Mouse (Mus musculus) heart, embryonic 10.5 days (tissue): Measurements from ENCODE around the gene Fancg. TPM values are rescaled to one million over a fixed set of nuclear protein-coding genes. Genes with fewer than 3 reads are reported as not detected.

ENCODE experiments used
- DNase-seq: peaks from one replicate; pipeline ENCODE4 v3.0.0-alpha.2; 2017; ENCODE audit warnings: low spot score
- H3K27ac ChIP-seq: fragments of 300-500 bp; sonication (generic); 2 replicates; pipeline ENCODE4 v1.5.1; 2016; ENCODE audit warnings: mild to moderate bottlenecking
- H3K27me3 ChIP-seq: fragments of 300-500 bp; sonication (generic); 2 replicates; pipeline ENCODE4 v1.6.1; 2016; ENCODE audit warnings: mild to moderate bottlenecking; ENCODE audit not compliant: poor library complexity, insufficient read depth, severe bottlenecking
- H3K36me3 ChIP-seq: fragments of 300-500 bp; sonication (generic); 2 replicates; pipeline ENCODE4 v1.6.1; 2016; ENCODE audit warnings: mild to moderate bottlenecking, moderate library complexity
- H3K4me1 ChIP-seq: fragments of 300-500 bp; sonication (generic); 2 replicates; pipeline ENCODE4 v1.6.1; 2016; ENCODE audit warnings: mild to moderate bottlenecking
- H3K4me3 ChIP-seq: fragments of 300-500 bp; sonication (generic); 2 replicates; pipeline ENCODE4 v1.5.1; 2016; ENCODE audit warnings: mild to moderate bottlenecking, moderate library complexity
- H3K9me3 ChIP-seq: fragments of 300-500 bp; sonication (generic); 2 replicates; pipeline ENCODE4 v1.6.1; 2016; ENCODE audit warnings: mild to moderate bottlenecking, moderate library complexity
- WGBS: fragments of 180-500 bp; shearing (Covaris S2); methylation state at CpG from one replicate; pipeline ENCODE4 v1.1.7; 2016; 5-methylcytosine and 5-hydroxymethylcytosine counted together
- polyA plus RNA-seq: library from polyadenylated mRNA; unstranded; fragments of >200 nt; fragmentation: Nextera tagmentation; extraction: Ambion mirVana; gene quantifications from 2 replicates; pipeline ENCODE4 v1.2.1, GENCODE M21; 2016

The Fancg gene
- polyA plus RNA-seq, 1 experiment from 2014 or later: 18.0 TPM

GRCm38 (mm10) chr4:43043644-43044357 is 33.5 kb upstream of the Fancg start:
- WGBS: 19% methylated on average over 7 of the region's 7 CpGs
- Histone ChIP-seq H3K36me3 (no peaks in the 10 kb centered on the region), H3K27ac (peak overlapping the region; percentile 68), H3K27me3 (no peaks in the 10 kb centered on the region), H3K4me3 (peak overlapping the region; percentile 72), H3K9me3 (no peaks in the 10 kb centered on the region), H3K4me1 (peaks cover 54% of the 10 kb centered on the region)
- peak; percentile 91 for DNase-seq

DNA sequence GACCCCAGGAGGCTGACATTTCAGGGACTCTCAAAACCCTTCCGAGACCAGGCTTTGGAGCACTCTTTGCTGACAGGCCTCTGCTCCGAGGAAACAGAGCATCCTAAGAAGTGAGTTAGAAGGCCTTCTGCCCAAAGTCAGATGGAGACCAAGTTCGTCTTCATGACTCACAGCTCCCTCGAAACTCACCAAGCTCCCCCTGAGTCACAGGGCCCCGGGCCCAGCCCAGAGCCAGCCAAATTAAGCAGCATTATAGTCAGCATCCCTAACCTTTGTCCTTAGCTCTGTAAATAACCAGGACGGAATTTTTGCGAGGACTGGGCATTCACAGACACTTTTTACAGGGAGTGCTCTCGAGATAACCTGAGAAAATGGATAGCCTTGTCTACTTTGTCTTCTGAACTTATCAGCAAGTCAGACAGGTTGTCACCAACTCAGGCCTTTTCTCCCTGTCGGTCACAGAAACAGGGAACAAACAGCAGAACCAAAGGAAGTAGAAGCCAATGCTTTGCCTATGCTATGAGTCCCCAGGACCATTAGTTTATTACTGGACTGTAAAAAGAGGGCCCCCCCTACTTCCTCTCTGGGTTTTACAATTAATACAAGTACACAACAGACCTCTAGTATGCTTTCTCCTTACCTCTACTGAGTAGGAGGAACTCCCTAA is 30.7 kb upstream of the Fancg start:
- Histone ChIP-seq H3K4me3 (no peak overlapping the region), H3K4me1 (peaks cover 70% of the 10 kb centered on the region), H3K9me3 (no peaks in the 10 kb centered on the region), H3K27me3 (no peaks in the 10 kb centered on the region), H3K36me3 (peaks cover 8% of the 10 kb centered on the region), H3K27ac (peak overlapping the region; percentile 90)
- WGBS: 47% methylated on average over 9 of the region's 9 CpGs
- DNase-seq: no peak

GRCm38 (mm10) chr4:43040114-43040572 is 29.8 kb upstream of the Fancg start:
- Histone ChIP-seq H3K4me3 (peak overlapping the region; percentile 85), H3K27me3 (no peaks in the 10 kb centered on the region), H3K27ac (peak overlapping the region; percentile 90), H3K9me3 (no peaks in the 10 kb centered on the region), H3K4me1 (peaks cover 62% of the 10 kb centered on the region), H3K36me3 (peaks cover 15% of the 10 kb centered on the region)
- peak; percentile 99 for DNase-seq
- WGBS: 0% methylated on average over 25 of the region's 25 CpGs

GRCm38 (mm10) chr4:43039609-43040008 is 29.3 kb upstream of the Fancg start:
- no peaks in the 10 kb centered on the region for H3K9me3 ChIP-seq
- WGBS: under 1% methylated on average over 11 of the region's 11 CpGs
- peaks cover 57% of the 10 kb centered on the region for H3K4me1 ChIP-seq
- peak overlapping the region; percentile 85 for H3K4me3 ChIP-seq
- peak overlapping the region; percentile 90 for H3K27ac ChIP-seq
- peaks cover 17% of the 10 kb centered on the region for H3K36me3 ChIP-seq
- H3K27me3 ChIP-seq: no peaks in the 10 kb centered on the region
- DNase-seq: no peak

DNA sequence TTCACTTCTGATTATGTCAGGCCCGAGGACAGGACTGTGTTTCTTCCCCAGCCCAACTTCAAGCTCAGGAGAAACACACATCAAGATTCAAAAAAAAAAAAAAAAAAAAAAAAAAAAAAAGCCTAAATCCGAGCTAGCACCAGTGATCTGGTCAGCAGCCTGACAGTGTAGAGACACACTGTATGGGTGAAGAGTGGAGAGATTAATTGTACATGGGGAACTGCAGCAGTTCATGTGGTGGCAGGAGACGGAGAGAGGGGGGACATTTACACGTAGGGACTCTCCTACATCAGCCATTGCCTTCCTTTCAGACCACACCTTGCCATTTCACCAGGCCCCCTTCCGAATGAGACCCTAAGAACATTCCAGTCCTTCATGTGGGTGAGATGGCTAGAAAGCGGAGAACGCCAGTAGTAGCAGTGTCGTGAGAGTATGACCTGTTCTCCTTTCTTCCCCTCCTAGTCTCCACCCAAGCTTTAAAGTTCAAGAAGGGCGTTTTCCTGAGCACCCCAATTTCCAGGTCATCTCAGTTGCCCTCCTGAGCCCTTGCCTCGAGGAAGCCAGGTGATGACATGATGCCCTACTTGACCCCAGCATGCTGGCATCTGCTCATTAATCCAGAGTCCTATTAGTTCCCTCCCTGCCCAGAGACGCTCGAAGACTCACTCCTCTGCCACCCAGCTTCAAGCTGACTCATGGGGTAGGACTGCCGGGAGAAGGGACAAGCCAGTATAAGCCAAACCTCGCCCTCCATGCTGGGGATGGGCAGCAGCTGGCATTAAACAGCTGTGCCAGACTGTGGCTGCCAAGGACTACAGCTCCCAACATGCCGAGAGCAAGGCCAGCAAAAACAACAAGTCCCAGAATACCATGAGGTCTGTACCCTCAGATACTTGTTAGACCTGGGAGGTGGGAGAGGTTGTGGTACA is 28.5 kb upstream of the Fancg start:
- Histone ChIP-seq H3K9me3 (no peaks in the 10 kb centered on the region), H3K27ac (peak overlapping the region; percentile 90; the same call in 1 of the 2 replicates), H3K4me3 (peak overlapping the region; percentile 85), H3K4me1 (peaks cover 49% of the 10 kb centered on the region), H3K27me3 (no peaks in the 10 kb centered on the region), H3K36me3 (peaks cover 24% of the 10 kb centered on the region)
- 47% methylated on average over 15 of the region's 15 CpGs for WGBS
- no peak for DNase-seq

DNA sequence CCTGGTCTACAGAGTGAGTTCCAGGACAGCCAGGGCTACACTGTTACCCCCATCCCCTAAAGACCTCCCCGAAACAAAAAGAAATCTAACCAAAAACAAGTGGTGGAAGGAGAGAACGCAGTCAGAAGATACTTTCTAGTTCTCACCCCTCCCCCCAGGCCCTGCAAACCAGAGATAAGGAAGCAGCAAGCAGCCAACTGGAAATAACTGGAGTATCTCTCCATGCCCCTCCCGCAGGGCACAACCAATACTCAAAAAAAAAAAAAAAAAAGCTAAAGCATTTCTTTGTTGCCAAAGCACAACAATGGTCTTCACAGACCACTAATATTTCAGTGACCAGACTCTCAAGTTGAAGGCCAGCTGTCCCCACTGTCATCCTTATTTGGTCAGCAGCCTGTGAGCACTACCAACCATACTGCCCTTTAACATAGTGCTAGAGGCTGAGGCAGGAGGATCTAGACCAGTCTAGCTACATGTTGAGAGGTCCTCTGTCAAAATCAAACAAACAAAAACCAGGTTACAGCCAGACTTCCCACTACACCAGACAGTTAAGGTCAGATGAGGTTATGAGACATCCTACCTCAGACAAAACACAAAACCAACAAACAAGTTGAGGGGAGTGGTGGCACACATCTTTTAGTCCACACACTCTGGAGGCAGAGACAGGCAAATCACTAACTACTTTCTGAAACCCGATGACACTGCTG is 27.7 kb upstream of the Fancg start:
- peak; percentile 90 for DNase-seq
- H3K27ac ChIP-seq: peak overlapping the region; percentile 69; the same call in 1 of the 2 replicates
- 33% methylated on average over 4 of the region's 4 CpGs for WGBS
- no peaks in the 10 kb centered on the region for H3K27me3 ChIP-seq
- H3K4me1 ChIP-seq: peaks cover 48% of the 10 kb centered on the region
- no peak overlapping the region for H3K4me3 ChIP-seq
- H3K9me3 ChIP-seq: no peaks in the 10 kb centered on the region
- peaks cover 32% of the 10 kb centered on the region for H3K36me3 ChIP-seq

GRCm38 (mm10) chr4:43036356-43036755 is 26.1 kb upstream of the Fancg start:
- Histone ChIP-seq H3K27ac (peak overlapping the region; percentile 54; the same call in 1 of the 2 replicates), H3K27me3 (no peaks in the 10 kb centered on the region), H3K9me3 (no peaks in the 10 kb centered on the region), H3K4me3 (no peak overlapping the region), H3K4me1 (peaks cover 54% of the 10 kb centered on the region), H3K36me3 (peaks cover 32% of the 10 kb centered on the region)
- DNase-seq: no peak
- 92% methylated on average over 10 of the region's 10 CpGs for WGBS

DNA sequence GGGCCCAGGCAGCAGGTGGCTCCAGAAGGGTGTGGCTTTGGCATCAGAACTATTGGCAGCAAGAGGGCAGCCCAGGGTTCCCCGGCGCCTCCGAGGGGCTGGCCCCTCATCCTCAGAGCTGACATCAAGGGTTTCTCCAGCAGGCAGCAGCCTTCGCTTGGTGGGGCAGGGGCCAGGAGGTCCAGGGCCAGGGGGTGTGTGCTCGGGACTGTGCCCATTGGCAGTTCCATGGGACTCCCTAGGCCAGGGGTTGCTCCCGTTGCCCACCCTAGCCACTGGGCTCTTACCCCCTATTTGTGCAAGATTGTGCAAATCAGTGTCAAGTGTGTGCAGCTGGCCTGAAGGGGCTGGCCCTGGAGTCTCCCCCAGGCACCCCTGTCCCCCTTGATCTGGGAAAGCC is 25.5 kb upstream of the Fancg start:
- no peaks in the 10 kb centered on the region for H3K27me3 ChIP-seq
- no peak for DNase-seq
- H3K4me1 ChIP-seq: peaks cover 51% of the 10 kb centered on the region
- WGBS: 90% methylated on average over 6 of the region's 6 CpGs
- no peaks in the 10 kb centered on the region for H3K9me3 ChIP-seq
- H3K4me3 ChIP-seq: no peak overlapping the region
- H3K27ac ChIP-seq: no peak overlapping the region
- peaks cover 32% of the 10 kb centered on the region for H3K36me3 ChIP-seq

DNA sequence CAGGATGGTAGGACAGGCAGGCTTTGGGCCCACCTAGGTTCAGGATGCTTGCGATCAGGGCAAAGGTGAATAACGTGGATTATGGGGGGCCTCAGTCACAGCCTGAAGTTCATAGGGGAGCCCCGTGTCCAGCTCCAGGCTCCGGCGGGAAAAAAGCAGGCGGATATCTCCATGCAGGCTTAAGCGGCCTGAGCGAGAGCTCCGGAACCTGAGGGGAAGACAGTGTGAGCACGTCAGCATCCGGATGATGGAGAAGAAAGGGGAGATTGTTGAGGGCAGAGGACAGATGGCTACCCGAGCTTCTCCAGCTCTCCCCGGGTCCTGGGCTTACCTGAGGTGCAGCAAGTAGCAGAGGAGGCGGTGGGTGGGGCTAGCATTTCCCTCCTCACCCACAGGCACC is 23.2 kb upstream of the Fancg start:
- WGBS: 78% methylated on average over 14 of the region's 14 CpGs
- H3K4me1 ChIP-seq: peaks cover 41% of the 10 kb centered on the region
- no peaks in the 10 kb centered on the region for H3K27me3 ChIP-seq
- no peak for DNase-seq
- no peaks in the 10 kb centered on the region for H3K9me3 ChIP-seq
- H3K27ac ChIP-seq: no peak overlapping the region
- peaks cover 47% of the 10 kb centered on the region for H3K36me3 ChIP-seq
- no peak overlapping the region for H3K4me3 ChIP-seq

DNA sequence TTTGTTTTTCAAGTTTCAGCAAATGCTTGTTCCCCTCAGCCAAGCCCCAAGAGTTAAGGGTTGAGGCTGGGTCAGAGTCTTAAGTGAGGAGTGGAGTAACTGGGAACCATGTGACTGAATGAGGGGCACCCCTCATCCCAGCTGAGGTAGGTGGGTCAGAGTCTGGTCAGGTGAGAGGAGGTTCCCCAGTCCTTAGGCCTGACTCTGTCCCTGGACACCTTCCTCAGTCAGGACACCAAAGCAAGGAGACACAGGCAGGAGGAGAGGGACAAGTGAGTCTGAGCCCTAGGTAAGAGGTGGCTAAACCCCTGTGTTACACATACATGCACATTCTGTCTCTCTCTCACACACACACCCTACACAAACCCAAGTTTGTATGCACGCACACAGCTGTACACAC is 22.2 kb upstream of the Fancg start:
- 100% methylated on average over 1 of the region's 1 CpGs for WGBS
- Histone ChIP-seq H3K4me3 (no peak overlapping the region), H3K27me3 (no peaks in the 10 kb centered on the region), H3K4me1 (peaks cover 32% of the 10 kb centered on the region), H3K36me3 (peaks cover 57% of the 10 kb centered on the region), H3K27ac (no peak overlapping the region), H3K9me3 (no peaks in the 10 kb centered on the region)
- DNase-seq: no peak

DNA sequence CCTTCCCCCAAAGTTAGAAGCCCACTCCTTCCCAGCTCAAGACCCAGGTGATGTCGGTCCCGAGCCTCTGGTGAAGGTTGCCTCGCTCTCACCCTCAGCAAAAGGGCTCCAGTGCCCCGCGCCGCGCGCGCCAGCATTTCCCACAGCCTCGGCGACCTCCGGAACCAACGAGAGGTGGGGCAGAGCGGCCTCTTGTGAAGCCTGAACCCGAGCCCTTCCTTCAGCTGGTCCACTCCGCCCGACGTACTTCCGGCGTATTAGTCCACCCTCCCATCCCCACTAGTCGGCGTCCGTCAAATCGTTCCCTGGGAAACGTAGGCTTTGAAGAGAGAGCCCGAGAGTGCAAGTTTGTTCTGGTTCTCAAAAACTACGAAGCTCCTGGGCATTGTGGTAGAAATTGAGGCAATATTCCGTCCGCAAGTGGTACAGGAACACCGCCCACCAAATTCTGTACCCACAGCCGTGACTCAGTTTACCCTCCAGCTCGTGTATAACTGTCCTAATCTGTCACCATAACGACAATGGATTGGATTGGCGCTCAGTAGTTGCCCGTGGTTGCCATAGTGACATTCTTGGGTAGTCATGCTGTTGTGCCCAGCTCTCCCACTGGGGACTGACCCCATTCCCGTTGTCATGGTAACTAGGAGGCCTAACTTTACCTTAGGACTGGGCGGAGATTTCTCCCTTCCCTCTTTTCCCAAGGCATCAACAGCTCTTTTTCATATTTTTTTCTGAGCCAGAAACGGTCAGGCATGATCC is 21.1 kb upstream of the Fancg start, which contains the start of gene Stoml2:
Gene Stoml2, minus strand, starts transcription at position 474 of the 759 bp plus-strand sequence.
- H3K4me3 ChIP-seq: peak within 1 kb of the TSS; percentile 73
- no peaks in the 10 kb centered on the region for H3K27me3 ChIP-seq
- H3K9me3 ChIP-seq: no peaks in the 10 kb centered on the region
- peaks cover 22% of the 10 kb centered on the region for H3K4me1 ChIP-seq
- H3K36me3 ChIP-seq: peaks cover 64% of the 10 kb centered on the region
- peak; percentile 98 for DNase-seq
- peak within 1 kb of the TSS; percentile 96 for H3K27ac ChIP-seq
- 1% methylated on average over 38 of the region's 38 CpGs for whole genome bisulfite sequencing
